ENCODE assay signal across 35 mouse cellular contexts in the genomic region with DNA sequence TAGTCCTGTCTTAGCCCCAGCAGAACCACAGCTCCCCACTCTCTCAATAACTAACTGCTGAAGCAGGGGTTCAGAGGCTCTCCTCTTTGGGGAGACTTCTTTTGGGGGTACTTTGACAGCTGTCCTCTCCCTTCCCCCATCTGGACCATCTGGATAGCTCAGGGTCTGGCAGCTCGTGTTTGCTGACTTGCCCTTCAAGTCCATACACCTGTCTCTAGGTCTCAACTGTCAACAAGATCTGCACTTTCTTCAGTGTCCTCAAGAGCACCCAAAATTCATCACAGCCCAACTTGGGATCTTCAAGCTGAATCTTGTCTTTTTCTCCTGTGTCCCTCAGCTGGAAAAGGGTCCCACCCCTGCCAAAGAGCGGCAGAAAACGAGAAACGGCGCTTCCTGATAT. TPM values are rescaled to one million over a fixed set of nuclear protein-coding genes. Genes with fewer than 3 reads are reported as not detected.
A peak's percentile ranks its signal among the peaks of the same experiment; 100 is the strongest.
DNase-seq lines count a peak whose midpoint lies in the region; ATAC-seq and TF ChIP-seq lines count a peak whose summit lies in the region.
"Had no signal": no experiment of that assay in that cellular context is flagged by ENCODE, and none has a peak within 500 bp of the region (broad histone marks: within the 10 kb centered on the region; RNA-seq: fewer than 3 reads in every experiment).

No protein-coding gene starts in this region.

- H3K4me1 ChIP-seq in midbrain, embryonic 12.5 days, result peaks cover 28% of the 10 kb centered on the region
- H3K4me1 ChIP-seq in midbrain, embryonic 11.5 days (ENCODE audit: control insufficient read depth, insufficient read depth, low read length), result peaks cover 20% of the 10 kb centered on the region
- H3K4me1 ChIP-seq in embryonic facial prominence, embryonic 10.5 days, result peaks cover 31% of the 10 kb centered on the region

- WGBS in midbrain, embryonic 12.5 days, result 96% methylated on average over 5 of the region's 5 CpGs
- 92% methylated on average over 5 of the region's 5 CpGs for whole genome bisulfite sequencing in midbrain, embryonic 11.5 days
- 87% methylated on average over 5 of the region's 5 CpGs for WGBS in embryonic facial prominence, embryonic 10.5 days

- peak overlapping the region; percentile 99 for H3K4me3 ChIP-seq in gastrocnemius, adult 2 months
- H3K4me3 ChIP-seq in midbrain, embryonic 12.5 days, result no peak overlapping the region
- H3K4me3 ChIP-seq in midbrain, embryonic 11.5 days (ENCODE audit: low read depth, low read length), result no peak overlapping the region
- H3K4me3 ChIP-seq in embryonic facial prominence, embryonic 10.5 days, result peak overlapping the region; percentile 6; the same call in 1 of the 2 replicates
- H3K4me3 ChIP-seq in myocyte, result no peak overlapping the region
- H3K4me3 ChIP-seq: embryonic facial prominence, embryonic 12.5 days; heart, embryonic 13.5 days; kidney, embryonic 15.5 days; liver, embryonic 15.5 days; lung, embryonic 15.5 days; megakaryocyte, embryonic 14.5 days; neural tube, embryonic 15.5 days had no signal

- peak overlapping the region; percentile 97 for H3K27ac ChIP-seq in gastrocnemius, adult 2 months
- no peak overlapping the region for H3K27ac ChIP-seq in midbrain, embryonic 12.5 days (replicated peaks)
- no peak overlapping the region for H3K27ac ChIP-seq in midbrain, embryonic 11.5 days (ENCODE audit: low read depth, low read length)
- no peak overlapping the region for H3K27ac ChIP-seq in embryonic facial prominence, embryonic 10.5 days (replicated peaks)
- H3K27ac ChIP-seq: embryonic facial prominence, embryonic 12.5 days; forebrain, embryonic 10.5 days; heart, embryonic 13.5 days; kidney, embryonic 15.5 days; liver, embryonic 15.5 days; lung, embryonic 15.5 days; neural tube, embryonic 15.5 days had no signal

- peaks cover 31% of the 10 kb centered on the region for H3K79me2 ChIP-seq in myocyte (ENCODE audit: control insufficient read depth, insufficient read depth)

- no peak for TF ChIP-seq POLR2A in myocyte (IDR thresholded peaks at IDR 0.05; ENCODE audit: insufficient read length, low read depth)

- H3K4me2 ChIP-seq in midbrain, embryonic 12.5 days (replicated peaks), result no peak overlapping the region
- no peak overlapping the region for H3K4me2 ChIP-seq in midbrain, embryonic 11.5 days
- H3K4me2 ChIP-seq in myocyte (ENCODE audit: low read depth), result peak overlapping the region; percentile 43
- H3K4me2 ChIP-seq: embryonic facial prominence, embryonic 12.5 days; heart, embryonic 13.5 days; kidney, embryonic 15.5 days; liver, embryonic 15.5 days; lung, embryonic 15.5 days; neural tube, embryonic 15.5 days had no signal

- ATAC-seq in midbrain, embryonic 12.5 days (ENCODE audit: low FRiP score, low read depth), result no peak
- no peak for ATAC-seq in midbrain, embryonic 11.5 days (ENCODE audit: low FRiP score)
- ATAC-seq: activated CD4-positive, CD25-positive, alpha-beta regulatory T cell, adult 4 months; hindbrain, embryonic 16.5 days had no signal

- H3K9me3 ChIP-seq in midbrain, embryonic 12.5 days, result no peaks in the 10 kb centered on the region
- H3K9me3 ChIP-seq in midbrain, embryonic 11.5 days (ENCODE audit: control insufficient read depth, low read length), result no peaks in the 10 kb centered on the region
- no peaks in the 10 kb centered on the region for H3K9me3 ChIP-seq in embryonic facial prominence, embryonic 10.5 days
- H3K9me3 ChIP-seq: embryonic facial prominence, embryonic 12.5 days; forebrain, embryonic 10.5 days; heart, embryonic 13.5 days; kidney, embryonic 15.5 days; liver, embryonic 15.5 days; lung, embryonic 15.5 days; megakaryocyte, embryonic 14.5 days; neural tube, embryonic 15.5 days had no signal

- DNase-seq in gastrocnemius, adult 2 months, result peak; percentile 60
- DNase-seq in gastrocnemius, postnatal 25 days, result no peak
- no peak for DNase-seq in midbrain, embryonic 11.5 days (ENCODE audit: low spot score, missing footprints)
- DNase-seq in embryonic facial prominence, embryonic 10.5 days (ENCODE audit: low spot score), result no peak
- no peak for DNase-seq in adrenal gland, postnatal 4 days (ENCODE audit: low spot score in 2 of 2)
- DNase-seq: adrenal gland, adult 2 months; adrenal gland, postnatal 36 days; B cell, adult 2 months; heart, postnatal 10 days; kidney, adult 18-20 months; kidney, postnatal 25 days; lung, postnatal 36 days; midbrain, embryonic 14.5 days; retina, postnatal 1 day; right cerebral cortex, postnatal 25 days; spleen, adult 18-20 months had no signal

- intact Hi-C loops in gastrocnemius, adult 2 months (cut with DNase I), result no loop called here

- TF ChIP-seq CTCF in gastrocnemius, adult 2 months (IDR thresholded peaks at IDR 0.05), result no peak

- H3K27me3 ChIP-seq in midbrain, embryonic 12.5 days, result no peaks in the 10 kb centered on the region
- H3K27me3 ChIP-seq in midbrain, embryonic 11.5 days (ENCODE audit: control insufficient read depth, insufficient read depth, low read length), result no peaks in the 10 kb centered on the region
- no peaks in the 10 kb centered on the region for H3K27me3 ChIP-seq in embryonic facial prominence, embryonic 10.5 days (replicated peaks; ENCODE audit: low read depth, poor library complexity, severe bottlenecking)
- H3K27me3 ChIP-seq in myocyte (ENCODE audit: control insufficient read depth, insufficient read depth, insufficient read length), result no peaks in the 10 kb centered on the region
- H3K27me3 ChIP-seq: CH12.LX; embryonic facial prominence, embryonic 12.5 days; heart, embryonic 13.5 days; kidney, embryonic 15.5 days; liver, embryonic 15.5 days; lung, embryonic 15.5 days; megakaryocyte, embryonic 14.5 days; neural tube, embryonic 15.5 days had no signal

- 0 out of 2 replicates have a peak overlapping the region, but pooled peaks have one; percentile 86 for H3K9ac ChIP-seq in midbrain, embryonic 12.5 days (replicated peaks)
- no peak overlapping the region for H3K9ac ChIP-seq in midbrain, embryonic 11.5 days (ENCODE audit: low read length)
- H3K9ac ChIP-seq: embryonic facial prominence, embryonic 12.5 days; kidney, embryonic 15.5 days; liver, embryonic 15.5 days; lung, embryonic 15.5 days; neural tube, embryonic 15.5 days had no signal

- H3K36me3 ChIP-seq in midbrain, embryonic 12.5 days, result peaks cover 49% of the 10 kb centered on the region
- H3K36me3 ChIP-seq in midbrain, embryonic 11.5 days (ENCODE audit: control insufficient read depth, insufficient read depth, low read length), result 0 out of 2 replicates have a peak, but pooled peaks cover 11% of the 10 kb centered on the region
- peaks cover 65% of the 10 kb centered on the region for H3K36me3 ChIP-seq in embryonic facial prominence, embryonic 10.5 days (replicated peaks)
- peaks cover 16% of the 10 kb centered on the region for H3K36me3 ChIP-seq in myocyte (ENCODE audit: control insufficient read depth, insufficient read depth)

- no peak overlapping the region for H3ac ChIP-seq in myocyte (ENCODE audit: control insufficient read depth, insufficient read length)

TF ChIP-seq in myocyte, 11 proteins besides CTCF, POLR2A, EP300 and RAD21 (continues in another document):
- TF ChIP-seq REST (IDR thresholded peaks at IDR 0.05; ENCODE audit: insufficient read depth, insufficient read length) (no peak), MYOD1 (IDR thresholded peaks at IDR 0.05; ENCODE audit: control insufficient read depth in 1 of 3, insufficient read length in 2 of 3, low read depth in 2 of 3) (peak; percentile 73 to 93 (median 89))

RNA-seq across cellular contexts. Expression of gene Drap1, which starts 3.0 kb away (rescaled TPM):
- 100 to 1,000 TPM; 503 to 688 TPM for total RNA-seq in gastrocnemius, adult 2 months (2021)
- 100 to 1,000 TPM; 473 to 502 TPM for total RNA-seq in gastrocnemius, postnatal 25 days (2021)
- polyA plus RNA-seq in midbrain, embryonic 12.5 days (2016; fragmentation: Nextera tagmentation; extraction: Ambion mirVana), result 257 and 262 TPM in 2 replicates
- 187 and 204 TPM in 2 replicates for polyA plus RNA-seq in midbrain, embryonic 11.5 days (2014; fragmentation: Nextera tagmentation; extraction: Ambion mirVana)
- 222 and 242 TPM in 2 replicates for polyA plus RNA-seq in embryonic facial prominence, embryonic 10.5 days (2016; fragmentation: Nextera tagmentation; extraction: Ambion mirVana)
- 481 TPM for polyA plus RNA-seq in myocyte (2012; fragmentation: generic; extraction: Trizol)
- 100 to 1,000 TPM; 236 to 266 TPM for total RNA-seq in adrenal gland, postnatal 4 days (2021)

RNA-seq across cellular contexts. Expression of gene AI837181, which starts 3.2 kb away (rescaled TPM):
- 10 to 100 TPM; 34.0 to 38.0 TPM for total RNA-seq in gastrocnemius, adult 2 months (2021)
- 10 to 100 TPM; 32.1 to 33.5 TPM for total RNA-seq in gastrocnemius, postnatal 25 days (2021)
- polyA plus RNA-seq in midbrain, embryonic 12.5 days (2016; fragmentation: Nextera tagmentation; extraction: Ambion mirVana), result 52.4 and 60.3 TPM in 2 replicates
- 31.6 and 33.1 TPM in 2 replicates for polyA plus RNA-seq in midbrain, embryonic 11.5 days (2014; fragmentation: Nextera tagmentation; extraction: Ambion mirVana)
- polyA plus RNA-seq in embryonic facial prominence, embryonic 10.5 days (2016; fragmentation: Nextera tagmentation; extraction: Ambion mirVana), result 49.5 and 55.0 TPM in 2 replicates
- polyA plus RNA-seq in myocyte (2012; fragmentation: generic; extraction: Trizol), result 69.9 TPM
- 10 to 100 TPM; 55.1 to 56.7 TPM for total RNA-seq in adrenal gland, postnatal 4 days (2021)

RNA-seq across cellular contexts. Expression of gene Tsga10ip, which starts 19.5 kb away (rescaled TPM):
- 1 to 10 TPM; 1.3 to 2.7 TPM for total RNA-seq in gastrocnemius, adult 2 months (2021)
- 1 to 10 TPM in 1 of 2 experiments, not detected in 1; 1.2 TPM for total RNA-seq in gastrocnemius, postnatal 25 days (2021)
- 0.17 and 0.28 TPM in 2 replicates for polyA plus RNA-seq in midbrain, embryonic 12.5 days (2016; fragmentation: Nextera tagmentation; extraction: Ambion mirVana)
- not detected in 2 replicates for polyA plus RNA-seq in midbrain, embryonic 11.5 days (2014; fragmentation: Nextera tagmentation; extraction: Ambion mirVana)
- polyA plus RNA-seq in embryonic facial prominence, embryonic 10.5 days (2016; fragmentation: Nextera tagmentation; extraction: Ambion mirVana), result 0.28 and 0.72 TPM in 2 replicates
- 0.37 TPM for polyA plus RNA-seq in myocyte (2012; fragmentation: generic; extraction: Trizol)
- not detected for total RNA-seq in adrenal gland, postnatal 4 days (2021)
- total RNA-seq: adrenal gland, adult 2 months; adrenal gland, postnatal 36 days; heart, postnatal 10 days; left cerebral cortex, postnatal 10 days; liver, adult 2 months; monocyte, adult 5-6 weeks had no signal
- polyA plus RNA-seq: activated CD4-positive, CD25-positive, alpha-beta regulatory T cell, adult 4 months; adrenal gland, adult 2 months; forebrain, embryonic 10.5 days; hindbrain, embryonic 16.5 days; limb, embryonic 11.5 days; liver, adult 2 months; liver, embryonic 15.5 days; midbrain, embryonic 14.5 days; neural tube, embryonic 15.5 days had no signal

RNA-seq across cellular contexts. Expression of gene Fosl1, which starts 25.6 kb away (rescaled TPM):
- not detected for total RNA-seq in gastrocnemius, adult 2 months (2021)
- not detected for total RNA-seq in gastrocnemius, postnatal 25 days (2021)
- polyA plus RNA-seq in midbrain, embryonic 12.5 days (2016; fragmentation: Nextera tagmentation; extraction: Ambion mirVana), result not detected in 2 replicates
- polyA plus RNA-seq in midbrain, embryonic 11.5 days (2014; fragmentation: Nextera tagmentation; extraction: Ambion mirVana), result not detected in 2 replicates
- polyA plus RNA-seq in embryonic facial prominence, embryonic 10.5 days (2016; fragmentation: Nextera tagmentation; extraction: Ambion mirVana), result not detected in 2 replicates
- polyA plus RNA-seq in myocyte (2012; fragmentation: generic; extraction: Trizol), result 15.4 TPM
- total RNA-seq in adrenal gland, postnatal 4 days (2021), result under 1 TPM in 1 of 2 experiments, not detected in 1; 0.20 TPM
- total RNA-seq: CH12.LX; heart, postnatal 10 days; left cerebral cortex, postnatal 10 days; liver, adult 2 months had no signal
- polyA plus RNA-seq: activated CD4-positive, CD25-positive, alpha-beta regulatory T cell, adult 4 months; embryonic facial prominence, embryonic 12.5 days; forebrain, embryonic 10.5 days; heart, embryonic 13.5 days; hindbrain, embryonic 16.5 days; intestine, embryonic 14.5 days; limb, embryonic 11.5 days; liver, adult 2 months; liver, embryonic 15.5 days; lung, embryonic 15.5 days; midbrain, embryonic 14.5 days; neural tube, embryonic 15.5 days; stomach, embryonic 16.5 days had no signal

RNA-seq across cellular contexts. Expression of gene Sart1, which starts 33.3 kb away (rescaled TPM):
- total RNA-seq in gastrocnemius, adult 2 months (2021), result 10 to 100 TPM; 40.1 to 50.3 TPM
- total RNA-seq in gastrocnemius, postnatal 25 days (2021), result 10 to 100 TPM; 29.0 to 36.5 TPM
- polyA plus RNA-seq in midbrain, embryonic 12.5 days (2016; fragmentation: Nextera tagmentation; extraction: Ambion mirVana), result 115 and 118 TPM in 2 replicates
- polyA plus RNA-seq in midbrain, embryonic 11.5 days (2014; fragmentation: Nextera tagmentation; extraction: Ambion mirVana), result 74.0 and 81.0 TPM in 2 replicates
- polyA plus RNA-seq in embryonic facial prominence, embryonic 10.5 days (2016; fragmentation: Nextera tagmentation; extraction: Ambion mirVana), result 89.4 and 96.6 TPM in 2 replicates
- polyA plus RNA-seq in myocyte (2012; fragmentation: generic; extraction: Trizol), result 55.6 TPM
- 100 to 1,000 TPM in 1 of 2 experiments, 10 to 100 TPM in 1; 98.7 to 123 TPM for total RNA-seq in adrenal gland, postnatal 4 days (2021)

Comparison
In these comparisons a context has a peak if more than half of its experiments do, and no peak if none do; other contexts are left out.
1. H3K4me3 ChIP-seq: peak in gastrocnemius, adult 2 months (single experiment) and embryonic facial prominence, embryonic 10.5 days (single experiment); none in midbrain, embryonic 12.5 days (single experiment), midbrain, embryonic 11.5 days (single experiment) and myocyte (single experiment).